Mouse (Mus musculus): ENCODE measurements around the gene Nfil3.

The Nfil3 gene

DNA sequence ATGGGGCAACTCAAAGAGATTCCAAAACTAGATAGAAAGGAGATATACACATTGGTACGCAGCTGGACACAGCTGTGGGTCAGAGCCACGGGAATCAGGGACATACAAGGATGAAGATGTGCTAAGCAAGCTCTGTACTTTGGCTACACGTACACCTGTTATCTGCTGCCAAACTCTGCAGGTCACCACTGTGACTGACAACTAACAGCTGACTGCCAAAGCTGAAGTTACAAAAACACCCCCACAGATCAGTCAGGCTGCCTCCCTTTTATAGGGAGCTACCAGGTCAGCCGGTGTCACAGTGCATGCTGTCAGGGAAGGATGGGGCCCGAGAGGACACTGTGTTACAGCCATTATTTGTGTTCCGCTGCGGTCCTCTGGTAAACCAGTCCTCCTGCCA lies 39.9 kb downstream of the Nfil3 start:
- no peak for DNase-seq (ENCODE audit: low spot score)

DNA sequence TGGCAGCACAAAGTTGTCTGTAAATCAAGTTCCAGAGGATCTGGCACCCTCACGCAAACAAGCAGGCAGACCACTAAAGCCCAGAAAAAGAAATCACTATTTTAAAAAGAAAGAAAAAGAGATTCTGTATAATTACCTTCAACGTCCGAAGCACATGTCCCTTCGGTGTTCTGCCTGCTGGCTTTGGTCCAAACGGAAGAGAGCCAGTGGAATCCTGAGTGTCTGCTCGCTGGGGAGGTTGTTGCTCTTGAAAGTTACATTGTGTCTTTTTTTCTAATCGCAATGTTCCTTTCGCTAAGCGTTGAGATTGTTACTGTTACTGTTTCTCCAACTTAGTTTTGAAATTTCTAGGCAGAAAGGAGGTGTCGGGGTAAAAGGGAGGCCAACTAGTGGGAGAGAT lies 50.3 kb downstream of the Nfil3 start:
- DNase-seq (ENCODE audit: low spot score), result no peak

DNA sequence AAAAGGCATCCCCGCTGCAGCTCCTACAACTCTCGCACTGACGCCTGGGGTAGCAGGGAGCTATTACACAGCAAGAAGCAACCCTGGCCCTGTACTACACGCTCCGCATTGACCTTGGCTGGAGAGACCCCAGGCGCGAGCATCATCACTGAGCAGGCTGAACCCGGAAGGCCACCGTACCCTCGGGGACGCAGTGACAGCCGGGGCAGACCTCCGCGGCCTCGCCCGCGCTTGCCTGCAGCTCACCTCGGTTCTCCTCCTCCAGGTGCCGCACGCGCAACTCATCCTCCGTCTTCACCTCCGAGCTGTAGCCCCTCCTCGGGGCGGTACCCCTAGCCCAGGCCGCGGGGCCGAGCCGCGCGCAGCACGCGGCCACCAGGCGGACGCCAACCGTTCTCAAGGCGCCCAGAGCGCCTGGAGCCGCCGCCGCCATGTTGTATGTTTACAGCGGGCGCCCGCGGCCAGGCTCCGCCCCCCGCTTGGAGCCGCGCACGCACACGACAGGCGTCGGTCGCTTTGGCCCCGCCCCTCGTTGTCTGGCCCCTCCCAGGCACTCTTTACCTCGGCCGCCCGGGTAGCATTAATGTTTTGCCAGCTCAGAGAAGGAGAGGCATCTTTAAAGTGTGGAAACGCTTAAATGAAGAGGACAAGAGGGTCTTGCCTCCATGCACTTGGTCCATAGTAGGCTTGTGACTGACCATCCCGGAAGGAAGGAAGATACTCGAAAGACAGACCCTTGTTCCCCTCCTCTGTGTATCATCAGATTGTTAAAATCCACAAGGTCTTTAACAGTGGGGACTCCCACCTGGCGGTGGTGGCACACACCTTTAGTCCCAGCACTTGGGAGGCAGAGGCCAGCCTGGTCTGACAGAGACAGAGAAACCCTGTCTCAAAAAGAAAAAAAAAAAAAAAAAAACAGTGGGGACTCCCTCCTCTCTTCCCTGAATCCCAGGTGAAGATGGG lies 51.4 kb downstream of the Nfil3 start, which contains the start of gene Auh:
Gene Auh (minus strand): TSS at position 473 of the 963 bp plus-strand sequence.
- peak; percentile 86 for DNase-seq (ENCODE audit: low spot score)

DNA sequence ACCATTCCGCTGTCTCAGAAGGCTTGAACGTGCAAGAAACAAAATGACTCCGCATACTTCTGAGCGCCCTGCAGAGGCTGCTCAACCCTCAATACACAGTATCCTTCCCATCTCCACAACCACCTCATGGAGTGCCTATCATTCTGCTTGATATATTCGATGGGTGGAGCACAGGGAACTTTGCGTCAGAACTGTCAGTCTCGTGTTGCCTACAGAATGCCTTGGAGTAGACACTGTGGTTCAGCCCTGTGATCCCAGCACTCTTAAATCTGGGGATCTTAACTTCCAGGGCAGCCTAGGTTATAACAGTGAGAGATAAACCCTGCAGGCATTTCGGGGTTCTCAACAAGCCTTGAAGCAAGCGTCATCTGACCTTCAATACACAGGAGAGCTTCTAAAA lies 52.5 kb downstream of the Nfil3 start:
- DNase-seq (ENCODE audit: low spot score), result no peak

DNA sequence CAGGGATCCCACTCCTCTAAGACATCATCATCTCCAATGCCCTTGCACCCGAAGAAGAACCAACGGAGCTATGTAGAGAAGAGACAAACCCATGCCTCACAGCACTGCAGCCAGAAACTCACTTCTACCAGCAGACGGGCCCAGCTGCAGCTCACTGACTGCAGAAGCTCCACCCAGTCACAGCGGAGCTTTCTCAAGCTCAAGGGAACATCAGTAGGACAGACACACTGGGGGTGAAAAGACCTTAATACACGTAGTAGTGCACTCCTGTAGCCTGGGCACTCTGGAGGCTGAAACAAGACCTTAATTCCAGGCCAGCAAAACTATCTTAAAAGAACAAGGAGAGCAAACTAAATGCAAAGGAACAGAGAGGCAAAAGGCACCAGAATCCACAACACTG lies 56.4 kb downstream of the Nfil3 start:
- DNase-seq (ENCODE audit: low spot score), result no peak

DNA sequence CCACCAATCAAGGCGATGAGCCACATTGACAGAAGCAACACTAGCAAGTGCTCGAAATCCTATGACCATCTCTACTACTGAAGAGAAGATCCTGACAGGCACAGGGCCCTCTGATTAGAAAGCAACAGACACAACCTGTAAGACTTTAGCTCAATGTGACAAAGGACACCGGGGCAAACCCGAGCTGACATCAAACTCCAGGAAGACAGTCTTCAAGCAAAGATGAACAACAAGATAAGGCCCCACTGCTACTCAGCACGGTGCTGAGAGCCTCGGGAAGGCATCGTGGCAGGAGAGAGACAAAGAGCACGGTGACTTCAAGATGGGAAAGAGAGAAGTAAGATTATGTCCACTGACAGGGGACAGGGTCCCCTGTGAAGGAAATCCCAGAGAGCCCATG lies 58.9 kb downstream of the Nfil3 start:
- no peak for DNase-seq (ENCODE audit: low spot score)

DNA sequence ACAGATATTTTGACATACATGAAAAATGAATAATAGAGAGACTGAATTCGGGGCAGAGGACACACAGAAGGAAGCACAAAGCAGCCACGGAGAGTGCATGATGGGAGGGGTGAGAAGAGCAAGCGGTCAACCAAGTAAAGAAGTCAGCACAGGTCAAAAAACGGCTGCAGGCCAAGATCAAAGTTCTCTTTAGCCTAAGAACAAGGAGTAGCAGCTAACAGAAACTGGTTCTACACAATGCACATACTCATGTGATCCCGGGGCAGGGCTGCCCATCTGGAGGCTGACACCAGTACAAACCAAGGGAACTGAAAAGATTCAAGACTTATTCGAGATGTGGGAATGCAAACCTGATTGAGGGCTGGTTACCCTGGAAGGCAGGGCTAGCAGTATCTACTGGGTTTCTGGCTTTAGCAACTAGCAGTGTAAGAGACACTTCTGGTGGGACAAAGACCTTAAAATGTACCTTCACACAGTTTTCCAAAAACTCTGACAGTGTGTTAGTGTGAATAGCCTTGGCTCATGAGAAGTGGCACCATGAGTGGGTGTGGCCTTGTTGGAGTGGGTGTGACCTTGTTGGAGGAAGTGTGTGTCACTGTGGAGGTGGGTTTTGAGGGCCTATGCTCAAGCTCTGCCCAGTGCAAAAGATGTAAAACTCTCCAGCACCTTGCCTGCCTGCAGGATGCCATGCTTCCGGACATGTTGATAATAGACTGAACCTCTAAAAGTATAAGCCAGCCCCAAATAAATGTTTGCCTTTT lies 59.6 kb downstream of the Nfil3 start:
- DNase-seq (ENCODE audit: low spot score), result no peak

DNA sequence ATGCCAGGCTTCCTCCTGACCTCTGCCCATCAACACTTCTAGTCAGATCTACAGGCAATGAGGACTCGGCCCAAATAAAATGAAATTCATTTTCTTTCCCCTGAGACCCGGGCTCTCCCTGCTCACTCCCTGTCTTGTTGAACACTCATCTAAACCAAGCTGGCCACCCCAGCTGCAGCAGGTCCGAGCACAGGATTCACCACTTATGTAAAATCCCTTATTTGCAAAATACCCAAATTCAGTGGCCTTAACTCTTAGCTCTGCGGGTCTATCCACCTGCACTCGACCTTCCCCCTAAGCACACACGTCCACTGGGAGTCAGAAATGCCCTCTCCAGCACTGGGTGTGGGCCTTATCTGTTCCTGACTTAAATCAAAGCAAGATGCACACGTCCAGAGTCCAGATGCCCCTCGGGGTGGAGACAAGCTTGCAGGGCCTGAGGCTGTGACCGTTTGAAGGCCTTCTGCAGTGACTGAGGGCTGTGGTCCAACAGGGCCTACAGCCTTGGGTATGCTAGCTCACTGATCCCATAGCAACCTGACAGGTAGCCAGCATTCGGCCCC lies 61.0 kb downstream of the Nfil3 start:
- no peak for DNase-seq (ENCODE audit: low spot score)

DNA sequence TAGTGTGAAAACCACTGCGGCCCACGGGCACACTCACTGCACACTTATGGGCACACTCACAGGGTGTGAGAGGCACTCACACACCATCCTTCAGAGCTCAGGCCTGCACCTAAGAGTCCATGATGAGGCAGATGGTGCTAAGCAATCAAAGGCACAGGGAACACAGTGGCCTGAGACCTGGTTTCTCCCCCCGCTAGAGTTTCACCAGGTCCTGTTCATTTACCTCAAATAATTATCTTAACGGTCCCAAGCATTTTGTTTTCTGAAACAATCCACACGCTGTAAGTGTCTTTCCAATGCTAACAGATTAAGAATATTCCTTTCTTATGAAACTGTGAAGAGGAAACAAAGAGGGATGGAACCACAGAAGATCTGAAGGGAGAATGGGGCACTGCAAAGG lies 62.5 kb downstream of the Nfil3 start:
- DNase-seq (ENCODE audit: low spot score), result no peak
